Mouse (Mus musculus) urinary bladder, postnatal 4 days (tissue): ENCODE results near the gene Foxn1.

Experiments used
- DNase-seq, 2 experiments: peaks; one replicate each; pipeline ENCODE4 v3.0.0; 2021 to 2022; ENCODE audit warnings: low spot score in 2 of 2

The Foxn1 gene

DNA sequence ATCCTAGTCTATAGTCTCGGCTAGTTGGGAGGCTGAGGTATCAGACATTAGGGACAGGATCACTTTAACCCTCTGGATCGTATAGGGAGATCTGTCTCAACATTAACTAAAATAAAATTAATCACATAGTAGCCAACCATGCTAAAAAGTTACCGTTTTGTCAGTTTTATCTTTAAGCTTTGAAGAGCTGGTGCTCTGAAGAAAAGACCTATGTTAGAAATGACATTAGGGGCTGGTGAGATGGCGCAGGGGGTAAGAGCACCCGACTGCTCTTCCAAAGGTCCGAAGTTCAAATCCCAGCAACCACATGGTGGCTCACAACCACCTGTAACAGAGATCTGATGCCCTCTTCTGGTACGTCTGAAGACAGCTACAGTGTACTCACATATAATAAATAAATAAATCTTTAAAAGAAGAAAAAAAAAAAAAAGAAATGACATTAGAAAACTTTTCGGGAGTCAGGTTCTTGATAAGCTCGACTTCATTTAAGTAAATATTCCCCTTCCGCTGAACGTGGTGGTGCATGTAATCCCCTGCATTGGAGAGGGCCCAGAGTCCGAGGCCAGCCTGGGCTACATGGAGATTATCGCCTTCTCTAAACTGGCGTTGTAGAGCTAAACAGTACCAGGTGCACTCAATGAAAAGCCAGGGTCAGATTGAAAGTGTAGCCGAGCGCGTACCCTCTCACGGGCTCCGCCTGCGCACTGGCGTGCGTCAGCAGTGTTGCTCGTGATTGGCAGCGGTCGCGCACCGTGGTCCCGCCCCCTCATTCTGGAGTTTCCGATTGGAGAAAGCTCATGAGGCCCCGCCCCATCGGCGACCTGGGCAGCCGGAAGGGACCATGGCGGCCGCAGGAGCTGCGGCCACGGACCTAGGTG is 58.5 kb downstream of the Foxn1 start, which contains the start of gene Pigs:
Pigs (plus strand) TSS at position 782 of the 878 bp plus-strand sequence.
- DNase-seq, result peak; percentile 90 to 97

DNA sequence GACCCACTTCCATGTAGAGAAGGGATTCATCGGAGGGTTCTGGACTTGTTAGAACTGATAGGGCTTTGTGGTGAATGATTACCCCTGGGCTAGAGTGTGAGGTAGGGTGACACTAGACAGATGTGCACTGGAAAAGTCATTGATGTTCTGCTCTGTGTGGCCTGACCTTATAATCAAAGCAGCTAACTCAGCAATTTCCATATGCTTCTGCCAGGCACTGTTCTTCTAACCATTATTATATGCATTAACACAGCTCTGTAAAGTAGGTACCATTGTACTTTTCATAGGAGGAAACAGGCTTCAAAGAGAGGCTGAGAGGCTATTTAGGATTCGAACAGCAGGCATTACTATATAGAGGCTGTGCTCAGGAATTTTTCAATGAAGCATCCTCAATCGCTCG is 59.1 kb downstream of the Foxn1 start:
- no peak for DNase-seq

- DNase-seq, result no peak
Measured at GRCm38 (mm10) chr11:78324965-78325364, 61.4 kb downstream of the Foxn1 start.

- DNase-seq, result no peak
Measured at GRCm38 (mm10) chr11:78324000-78324785, 62.2 kb downstream of the Foxn1 start.

GRCm38 (mm10) chr11:78322860-78323259 is 63.5 kb downstream of the Foxn1 start, which contains the start of gene Aldoc:
Aldoc (plus strand) TSS chr11:78322968.
- DNase-seq, result peak; percentile 72 to 81

DNA sequence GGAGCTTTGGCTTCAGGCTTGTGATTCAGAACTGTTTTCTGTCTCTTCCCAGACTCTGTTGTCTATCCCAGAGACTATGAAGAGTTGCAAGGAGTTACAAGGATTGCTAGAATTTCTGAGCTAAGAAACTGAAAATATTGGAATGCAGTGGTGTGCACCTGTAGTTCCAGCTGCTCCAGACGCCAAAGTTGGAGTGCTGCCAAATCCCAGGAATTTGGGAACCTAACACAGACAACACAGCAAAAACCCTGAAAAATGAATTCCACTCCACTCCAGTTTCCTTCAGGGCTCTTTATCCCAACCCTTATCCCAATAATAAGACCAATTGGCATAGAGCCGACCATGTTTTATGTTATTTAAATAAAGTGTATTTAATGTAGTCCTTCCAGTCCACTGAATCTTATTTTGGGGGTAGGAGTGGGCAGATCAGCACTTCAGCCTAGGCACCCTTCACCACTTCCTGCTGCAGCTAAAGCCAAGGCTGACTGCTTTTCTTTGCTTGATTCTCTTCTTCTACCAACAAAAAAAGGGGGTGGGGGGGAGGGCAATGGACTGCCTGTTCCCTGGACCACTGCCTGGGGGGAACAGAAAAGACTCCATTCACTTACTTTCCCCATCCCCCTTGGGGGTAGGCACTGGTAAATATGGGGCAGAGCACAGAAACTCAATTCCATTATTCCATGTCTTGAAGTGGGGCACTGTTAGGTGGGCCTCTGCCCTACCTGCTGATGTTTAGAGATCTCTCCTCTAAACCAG is 64.1 kb downstream of the Foxn1 start:
- no peak for DNase-seq

DNA sequence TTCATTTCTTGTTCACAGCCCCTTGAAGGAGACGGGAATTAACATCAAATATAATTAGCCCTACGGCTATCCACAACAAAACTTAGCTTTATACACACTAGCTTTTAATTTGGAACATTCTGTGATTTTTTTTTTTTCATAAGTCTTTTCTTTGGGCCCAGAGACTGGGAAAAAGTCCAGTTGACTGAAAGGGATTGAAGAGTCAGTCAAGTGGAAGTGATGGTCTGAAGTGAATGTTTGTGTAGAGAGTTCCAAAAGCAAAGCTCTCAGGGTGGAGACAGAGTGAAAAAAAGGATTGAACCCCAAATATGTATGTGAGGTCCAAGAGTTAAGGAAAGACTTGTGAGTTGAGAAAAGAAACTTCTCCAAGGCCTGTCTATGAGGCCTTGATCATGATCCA is 67.9 kb downstream of the Foxn1 start:
- no peak for DNase-seq

- DNase-seq, result no peak
Measured at GRCm38 (mm10) chr11:78313662-78314061, 72.7 kb downstream of the Foxn1 start.

DNA sequence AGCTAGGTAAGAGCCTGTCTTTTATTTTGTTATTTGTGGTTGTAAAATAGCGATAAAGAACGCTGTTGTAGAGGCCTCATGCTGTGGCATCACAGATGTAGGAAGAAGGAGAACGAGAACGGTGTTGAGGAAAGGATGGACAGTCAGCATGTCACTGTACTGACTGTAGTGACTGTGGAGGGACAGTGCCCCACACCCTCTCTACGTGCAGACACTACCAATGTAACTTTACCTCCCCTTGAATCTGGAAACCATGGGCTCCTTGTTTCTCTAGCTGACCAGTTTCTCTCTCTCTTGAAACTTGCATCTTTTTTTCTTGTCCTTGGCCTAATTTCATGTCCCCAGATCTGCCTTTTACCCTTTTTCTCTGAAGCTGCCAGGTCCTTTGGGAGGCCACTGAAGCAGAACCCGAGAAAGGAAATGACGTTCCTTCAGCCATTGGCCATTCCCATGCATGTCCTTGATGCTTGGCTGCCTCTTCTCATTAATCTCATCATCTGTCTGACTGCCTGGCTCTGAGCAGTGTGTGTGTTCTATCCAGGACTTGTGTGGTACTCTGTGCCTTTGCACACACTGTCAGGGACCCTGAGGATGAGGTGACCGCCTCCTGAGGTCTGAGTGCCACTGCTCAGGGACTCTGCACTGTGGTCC is 75.4 kb downstream of the Foxn1 start:
- DNase-seq, result no peak
